Mouse (Mus musculus): ENCODE data around the gene Cinp. TPM values are rescaled to one million over a fixed set of nuclear protein-coding genes. Genes with fewer than 3 reads are reported as not detected.

Gene Cinp
- polyA plus RNA-seq, 1 experiment from 2014 or later: 64.7 TPM

Other genes with a start within 250 kb of the Cinp start
- 0.28 and 0.39 TPM in 2 replicates for gene 1700001K19Rik, start 206.5 kb downstream of the Cinp start, polyA plus RNA-seq (2015; fragmentation: Nextera tagmentation; extraction: Ambion mirVana)
- 1,494 and 1,520 TPM in 2 replicates for gene Hsp90aa1, start 186.4 kb downstream of the Cinp start, polyA plus RNA-seq (2015; fragmentation: Nextera tagmentation; extraction: Ambion mirVana)
- gene Wdr20, start 151.2 kb downstream of the Cinp start, polyA plus RNA-seq (2015; fragmentation: Nextera tagmentation; extraction: Ambion mirVana): 28.3 and 29.9 TPM in 2 replicates
- 12.1 and 12.2 TPM in 2 replicates for gene Mok, start 48.2 kb downstream of the Cinp start, polyA plus RNA-seq (2015; fragmentation: Nextera tagmentation; extraction: Ambion mirVana)
- gene Zfp839, start 38.9 kb downstream of the Cinp start, polyA plus RNA-seq (2015; fragmentation: Nextera tagmentation; extraction: Ambion mirVana): 3.9 and 4.3 TPM in 2 replicates
- 6.2 and 6.8 TPM in 2 replicates for gene Tecpr2, start 119 bp upstream of the Cinp start, polyA plus RNA-seq (2015; fragmentation: Nextera tagmentation; extraction: Ambion mirVana)
- 6.0 and 6.3 TPM in 2 replicates for gene Ankrd9, start 89.9 kb upstream of the Cinp start, polyA plus RNA-seq (2015; fragmentation: Nextera tagmentation; extraction: Ambion mirVana)
- 6.0 and 6.5 TPM in 2 replicates for gene Rcor1, start 150.2 kb upstream of the Cinp start, polyA plus RNA-seq (2015; fragmentation: Nextera tagmentation; extraction: Ambion mirVana)